Mouse (Mus musculus) forebrain, embryonic 11.5 days (tissue): ENCODE results near the gene Cbarp. TPM values are rescaled to one million over a fixed set of nuclear protein-coding genes. Genes with fewer than 3 reads are reported as not detected.
"Not testable (repeated sequence)": the region's sequence is repeated elsewhere in the genome, so short reads cannot be mapped to it uniquely, and the experiment has no call there.

Source experiments
- ATAC-seq: fragments of 200-750 bp; cut with Nextera tagmentation; replicated peaks from 2 replicates; pipeline ENCODE4 v1.8.0; 2017; ENCODE audit warnings: moderate TSS enrichment; ENCODE audit not compliant: low FRiP score
- DNase-seq: peaks from one replicate; pipeline ENCODE4 v3.0.0-alpha.2; 2017; ENCODE audit warnings: low spot score
- H3K27ac ChIP-seq: fragments of 300-500 bp; sonication (generic); 2 replicates; pipeline ENCODE4 v1.5.1; 2014; ENCODE audit warnings: low read depth, low read length
- H3K27me3 ChIP-seq: fragments of 300-500 bp; sonication (generic); 2 replicates; pipeline ENCODE4 v1.6.1; 2014; ENCODE audit warnings: mild to moderate bottlenecking, low read length, mixed read lengths; ENCODE audit not compliant: control insufficient read depth, insufficient read depth
- H3K36me3 ChIP-seq: fragments of 300-500 bp; sonication (generic); 2 replicates; pipeline ENCODE4 v1.6.1; 2014; ENCODE audit warnings: mild to moderate bottlenecking, low read length, moderate library complexity, mixed read lengths; ENCODE audit not compliant: control insufficient read depth, insufficient read depth
- H3K4me1 ChIP-seq: fragments of 300-500 bp; sonication (generic); replicated peaks from 2 replicates; pipeline ENCODE4 v1.6.1; 2014; ENCODE audit warnings: low read length, mixed read lengths; ENCODE audit not compliant: control insufficient read depth, insufficient read depth
- H3K4me2 ChIP-seq: fragments of 300-500 bp; sonication (generic); 2 replicates; pipeline ENCODE4 v1.6.1; 2014; ENCODE audit warnings: low read depth, mild to moderate bottlenecking, low read length, moderate library complexity, mixed read lengths; ENCODE audit not compliant: severe bottlenecking
- H3K4me3 ChIP-seq: fragments of 300-500 bp; sonication (generic); 2 replicates; pipeline ENCODE4 v1.5.1; 2014; ENCODE audit warnings: low read depth, low read length
- H3K9ac ChIP-seq: fragments of 300-500 bp; sonication (generic); 2 replicates; pipeline ENCODE4 v1.6.1; 2014; ENCODE audit warnings: low read length
- H3K9me3 ChIP-seq: fragments of 300-500 bp; sonication (generic); 2 replicates; pipeline ENCODE4 v1.6.1; 2016; ENCODE audit warnings: low read length, mixed read lengths; ENCODE audit not compliant: control insufficient read depth
- WGBS: fragments of 180-500 bp; shearing (Covaris S2); extraction: QIAGEN DNeasy Blood & Tissue Kit; methylation state at CpG from one replicate; pipeline ENCODE4 v1.1.7; 2014; 5-methylcytosine and 5-hydroxymethylcytosine counted together
- polyA plus RNA-seq: library from polyadenylated mRNA; unstranded; fragments of >200 nt; fragmentation: Nextera tagmentation; extraction: Ambion mirVana; gene quantifications from 2 replicates; pipeline ENCODE4 v1.2.1, GENCODE M21; 2014

Gene Cbarp
- polyA plus RNA-seq, 1 experiment from 2014 or later = 10.4 TPM

DNA sequence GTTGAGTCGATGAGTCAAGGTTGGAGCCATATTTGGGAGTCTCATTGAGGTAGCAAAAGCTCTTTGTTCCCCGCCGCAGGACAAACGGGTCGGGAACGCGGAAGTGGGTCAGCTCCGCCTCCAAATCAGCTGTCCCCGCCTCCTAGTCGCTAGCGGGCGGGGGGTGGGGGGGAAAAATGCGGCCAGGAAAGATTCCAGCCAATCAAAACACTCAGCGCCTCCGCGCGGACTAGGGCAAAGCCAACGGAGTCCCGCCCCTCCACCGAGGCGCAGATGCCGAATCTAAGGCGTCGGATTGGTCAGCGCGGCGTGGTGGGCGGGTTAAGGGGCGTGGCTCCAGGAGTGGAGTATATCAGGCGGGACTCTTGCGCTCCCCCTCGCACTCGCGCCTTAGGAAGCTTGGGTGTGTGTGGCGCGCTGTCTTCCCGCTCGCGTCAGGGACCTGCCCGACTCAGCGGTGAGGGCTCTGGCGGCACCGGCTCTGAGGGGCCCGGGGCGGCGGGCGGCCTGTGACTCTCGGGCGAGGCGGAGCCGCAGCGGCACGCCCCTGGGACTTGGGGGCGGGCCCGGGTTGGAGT lies 26.9 kb upstream of the Cbarp start:
- H3K4me1 ChIP-seq = peaks cover 31% of the 10 kb centered on the region
- under 1% methylated on average over 55 of the region's 55 CpGs for WGBS

DNA sequence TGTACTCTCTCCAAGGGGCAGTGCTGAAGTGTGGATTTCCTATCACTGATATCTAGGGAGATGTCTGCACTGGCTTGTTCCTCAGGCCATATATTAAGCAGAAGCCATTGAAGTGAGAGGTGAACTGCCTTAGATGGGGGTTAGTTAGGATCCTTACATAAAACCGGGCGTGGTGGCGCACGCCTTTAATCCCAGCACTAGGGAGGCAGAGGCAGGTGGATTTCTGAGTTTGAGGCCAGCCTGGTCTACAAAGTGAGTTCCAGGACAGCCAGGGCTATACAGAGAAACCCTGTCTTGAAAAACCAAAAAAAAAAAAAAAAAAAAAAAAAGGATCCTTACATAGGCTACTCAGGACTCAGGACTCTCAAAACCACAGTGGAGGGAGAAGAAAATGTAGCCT lies 25.5 kb upstream of the Cbarp start:
- 83% methylated on average over 4 of the region's 4 CpGs for WGBS
- Histone ChIP-seq H3K4me1 (peaks cover 30% of the 10 kb centered on the region), H3K36me3 (peaks cover 12% of the 10 kb centered on the region), H3K9ac (peak overlapping the region; percentile 14; the same call in 1 of the 2 replicates), H3K27ac (0 out of 2 replicates have a peak overlapping the region, but pooled peaks have one; percentile 99)
- not testable (repeated sequence) for H3K4me3 ChIP-seq, H3K9me3 ChIP-seq, H3K4me2 ChIP-seq, DNase-seq, ATAC-seq, H3K27me3 ChIP-seq

More for the DNA sequence above, 26.9 kb upstream of the Cbarp start:
- Histone ChIP-seq H3K27ac (peak overlapping the region; percentile 99), H3K4me3 (peak overlapping the region; percentile 95), H3K9ac (peak overlapping the region; percentile 98), H3K27me3 (no peaks in the 10 kb centered on the region), H3K4me2 (peak overlapping the region; percentile 85), H3K9me3 (no peaks in the 10 kb centered on the region), H3K36me3 (peaks cover 17% of the 10 kb centered on the region)
- DNase-seq (peak; percentile 99), ATAC-seq (peak; percentile 89)

DNA sequence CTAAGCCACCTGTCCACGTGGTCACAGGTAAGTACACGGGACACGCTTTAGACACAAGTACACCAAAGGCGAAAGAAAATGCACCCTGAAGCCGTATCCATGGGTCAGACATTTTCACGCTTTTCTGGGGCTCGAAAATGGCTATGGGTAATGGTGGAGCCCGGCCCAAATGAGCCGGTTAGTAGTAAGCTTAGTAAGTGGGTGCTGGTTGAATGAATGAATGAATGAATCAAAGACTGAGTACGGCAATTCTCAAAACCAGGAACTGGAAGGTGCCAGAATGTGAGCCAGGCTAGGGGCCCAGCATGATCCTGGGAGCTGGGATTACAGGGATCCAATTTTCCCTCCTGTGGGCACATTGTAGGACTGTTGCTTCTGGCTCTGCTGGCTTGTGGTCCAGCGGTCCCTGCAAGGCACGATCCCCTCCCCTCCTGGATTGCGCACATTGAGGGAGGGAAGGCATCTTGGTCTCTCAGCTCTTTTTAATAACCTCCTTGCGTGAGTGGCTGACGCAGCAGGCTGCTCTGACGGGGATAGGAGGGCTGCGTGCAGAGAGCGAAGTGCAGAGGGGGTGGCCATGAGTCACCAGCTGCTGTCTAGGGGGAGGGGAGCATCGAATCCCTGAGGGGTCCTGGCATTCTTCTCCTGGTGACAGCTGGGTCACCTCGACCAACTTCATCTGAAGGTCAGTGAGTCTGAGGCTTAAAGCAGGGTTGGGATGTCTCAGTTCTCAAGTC lies 24.9 kb upstream of the Cbarp start, which contains the start of gene Cirbp:
Cirbp (plus strand) TSS at position 594 of the 737 bp plus-strand sequence.
- Histone ChIP-seq H3K9me3 (no peaks in the 10 kb centered on the region), H3K27me3 (no peaks in the 10 kb centered on the region), H3K9ac (peak within 1 kb of the TSS; percentile 43), H3K4me2 (peak within 1 kb of the TSS; percentile 85), H3K27ac (peak within 1 kb of the TSS; percentile 99; the same call in 1 of the 2 replicates), H3K4me1 (peaks cover 36% of the 10 kb centered on the region), H3K4me3 (peak within 1 kb of the TSS; percentile 24), H3K36me3 (peaks cover 9% of the 10 kb centered on the region)
- DNase-seq (peak; percentile 68), ATAC-seq (no peak)
- 13% methylated on average over 20 of the region's 20 CpGs for WGBS

DNA sequence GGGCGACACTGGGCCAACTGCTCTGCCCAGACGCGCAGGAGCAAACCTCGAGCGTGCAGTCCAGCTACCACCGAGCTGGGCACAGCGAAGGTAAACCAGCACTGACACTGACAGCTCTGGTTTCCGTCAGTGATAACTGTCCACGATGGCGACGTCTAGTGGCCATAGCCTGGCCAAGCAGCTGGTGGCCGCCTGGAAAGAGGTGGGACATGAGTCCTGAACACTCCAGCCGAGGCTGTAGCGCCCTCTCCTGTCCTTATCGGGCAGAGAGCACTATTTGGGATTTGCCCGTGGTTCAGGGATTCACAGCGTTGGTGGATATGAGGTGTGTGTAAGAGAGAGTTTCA lies 24.3 kb upstream of the Cbarp start:
- H3K4me1 ChIP-seq = peaks cover 41% of the 10 kb centered on the region
- ATAC-seq (peak; percentile 28), DNase-seq (peak; percentile 96)
- no peaks in the 10 kb centered on the region for H3K27me3 ChIP-seq
- peak overlapping the region; percentile 46; the same call in 1 of the 2 replicates for H3K27ac ChIP-seq
- H3K9ac ChIP-seq = peak overlapping the region; percentile 43
- H3K4me3 ChIP-seq = peak overlapping the region; percentile 24
- peaks cover 3% of the 10 kb centered on the region; the same call in 1 of the 2 replicates for H3K36me3 ChIP-seq
- WGBS = under 1% methylated on average over 17 of the region's 17 CpGs
- peak overlapping the region; percentile 75 for H3K4me2 ChIP-seq
- H3K9me3 ChIP-seq = no peaks in the 10 kb centered on the region

DNA sequence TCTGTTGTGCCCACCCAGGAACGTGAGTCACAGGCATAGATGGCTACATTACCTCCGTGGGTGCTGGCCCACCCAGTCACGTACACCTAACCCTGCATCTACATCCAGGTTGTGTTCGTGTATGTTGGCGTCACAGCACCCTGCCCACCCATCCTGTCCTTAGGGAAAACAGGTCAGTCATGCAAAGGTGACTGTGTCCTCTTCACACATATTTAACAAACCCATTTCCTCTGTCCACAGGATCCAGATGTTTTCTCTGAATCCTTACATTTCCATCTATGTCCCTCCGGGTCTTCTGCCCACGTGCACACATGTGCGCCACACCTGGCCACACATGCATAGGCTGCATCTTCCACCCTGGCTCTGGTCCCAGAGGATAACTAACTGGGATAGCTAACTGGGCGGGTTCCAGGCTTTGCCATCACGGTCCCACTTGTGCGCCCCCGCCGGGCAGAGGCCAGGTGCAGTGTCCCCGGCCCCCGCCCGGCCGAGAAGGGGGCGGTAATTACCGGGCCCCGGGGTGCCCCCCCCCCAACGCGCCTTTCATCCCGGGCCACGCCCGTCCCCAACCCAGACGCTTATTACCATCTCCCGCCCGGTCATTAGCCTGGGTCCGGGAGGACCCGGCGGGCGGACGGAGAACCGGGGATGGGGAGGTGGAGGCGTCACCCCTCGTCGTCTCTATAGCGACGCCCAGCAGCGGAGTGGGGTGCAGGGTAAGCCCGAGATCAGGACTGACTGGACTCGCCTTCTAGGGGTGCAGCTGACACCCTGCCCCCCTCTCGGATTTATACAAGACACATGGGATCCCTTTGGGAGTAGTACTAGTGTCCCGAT lies 23.7 kb upstream of the Cbarp start:
- Histone ChIP-seq H3K9ac (peak overlapping the region; percentile 43), H3K9me3 (no peaks in the 10 kb centered on the region), H3K36me3 (no peaks in the 10 kb centered on the region), H3K4me3 (peak overlapping the region; percentile 24), H3K27me3 (no peaks in the 10 kb centered on the region), H3K27ac (peak overlapping the region; percentile 46; the same call in 1 of the 2 replicates), H3K4me2 (peak overlapping the region; percentile 75), H3K4me1 (peaks cover 43% of the 10 kb centered on the region)
- ATAC-seq (no peak), DNase-seq (peak; percentile 50)
- WGBS = 10% methylated on average over 44 of the region's 44 CpGs

DNA sequence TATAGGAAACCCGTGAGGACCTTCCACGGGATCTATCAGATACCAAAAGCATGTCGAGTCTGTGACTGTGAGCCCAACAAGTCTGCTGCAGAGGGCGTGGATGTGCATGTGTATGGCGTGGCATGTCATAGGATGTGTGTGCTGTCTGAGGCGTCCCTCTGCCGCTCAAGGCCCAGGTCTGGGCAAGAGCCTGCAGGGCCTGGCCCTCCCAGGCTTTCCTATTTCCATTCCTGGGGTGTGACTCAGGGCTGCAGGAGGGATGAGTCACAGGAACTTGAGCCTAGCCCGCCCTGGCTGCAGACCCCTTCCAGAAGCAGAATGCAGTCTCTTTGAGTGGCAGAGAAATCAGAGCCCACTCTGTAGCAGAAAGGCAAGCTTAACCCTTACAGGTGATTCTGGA lies 23.1 kb upstream of the Cbarp start:
- ATAC-seq (no peak), DNase-seq (peak; percentile 54)
- H3K36me3 ChIP-seq = no peaks in the 10 kb centered on the region
- H3K27ac ChIP-seq = no peak overlapping the region
- no peak overlapping the region for H3K4me2 ChIP-seq
- no peaks in the 10 kb centered on the region for H3K9me3 ChIP-seq
- no peak overlapping the region; the same call in 1 of the 2 replicates for H3K9ac ChIP-seq
- 78% methylated on average over 8 of the region's 8 CpGs for WGBS
- H3K4me1 ChIP-seq = peaks cover 44% of the 10 kb centered on the region
- no peaks in the 10 kb centered on the region for H3K27me3 ChIP-seq
- no peak overlapping the region for H3K4me3 ChIP-seq

DNA sequence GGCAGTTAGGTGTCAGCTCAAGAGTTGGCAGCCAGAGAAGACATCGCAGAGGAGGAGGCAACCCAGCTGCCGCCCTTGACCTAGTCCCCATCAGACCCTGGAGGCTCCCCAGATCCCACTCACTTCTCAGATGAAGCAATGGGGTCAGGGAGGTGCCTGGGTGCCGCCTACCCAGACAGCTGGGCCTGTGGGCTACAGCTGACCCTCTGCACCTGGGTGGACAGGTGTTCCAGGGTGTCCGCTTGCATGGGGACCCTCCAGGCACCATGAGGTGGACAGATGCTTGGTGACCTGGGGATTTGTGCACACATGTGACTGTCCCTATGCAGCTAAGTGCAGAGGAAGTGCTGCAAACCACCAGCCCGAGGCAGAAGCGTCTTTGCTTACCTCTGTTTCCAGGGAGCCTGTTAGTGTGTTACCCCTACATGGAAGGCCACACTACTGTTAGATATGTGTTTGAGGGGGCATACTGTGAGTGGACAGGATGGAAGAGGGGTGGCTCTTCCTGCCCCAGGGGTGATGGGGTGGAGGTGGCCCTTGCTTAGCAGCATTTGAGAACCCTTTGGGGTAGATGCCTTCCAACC lies 22.2 kb upstream of the Cbarp start:
- no peak overlapping the region for H3K4me3 ChIP-seq
- no peaks in the 10 kb centered on the region for H3K27me3 ChIP-seq
- no peak overlapping the region for H3K9ac ChIP-seq
- WGBS = 72% methylated on average over 6 of the region's 6 CpGs
- no peaks in the 10 kb centered on the region for H3K9me3 ChIP-seq
- peaks cover 50% of the 10 kb centered on the region for H3K4me1 ChIP-seq
- no peaks in the 10 kb centered on the region for H3K36me3 ChIP-seq
- H3K27ac ChIP-seq = no peak overlapping the region
- DNase-seq (peak; percentile 59), ATAC-seq (no peak)
- no peak overlapping the region for H3K4me2 ChIP-seq

DNA sequence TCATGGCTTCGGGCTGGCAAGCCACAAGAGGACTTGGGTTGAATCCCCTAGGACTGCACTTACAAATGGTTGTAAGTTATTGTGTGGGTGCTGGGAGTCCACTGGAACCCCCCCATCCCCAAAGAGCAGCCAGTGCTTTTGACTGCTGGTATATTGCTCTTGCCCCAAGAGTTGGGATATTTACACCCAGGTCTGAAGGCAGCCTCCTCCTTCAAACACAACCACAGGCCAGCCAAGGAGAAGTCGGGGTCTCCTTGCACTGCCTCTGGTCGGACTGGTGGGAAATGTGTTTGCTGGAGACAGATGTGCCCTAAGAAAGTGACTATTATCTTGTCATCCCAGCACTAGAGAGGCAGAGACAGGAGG lies 21.6 kb upstream of the Cbarp start:
- peaks cover 53% of the 10 kb centered on the region for H3K4me1 ChIP-seq
- no peak overlapping the region for H3K9ac ChIP-seq
- H3K4me2 ChIP-seq = no peak overlapping the region
- H3K4me3 ChIP-seq = no peak overlapping the region
- peaks cover 3% of the 10 kb centered on the region for H3K36me3 ChIP-seq
- 75% methylated on average over 3 of the region's 3 CpGs for WGBS
- H3K27ac ChIP-seq = no peak overlapping the region
- ATAC-seq = no peak
- no peak for DNase-seq
- no peaks in the 10 kb centered on the region for H3K27me3 ChIP-seq
- no peaks in the 10 kb centered on the region for H3K9me3 ChIP-seq
